Mouse (Mus musculus) forebrain, embryonic 16.5 days (tissue): ENCODE data around the gene Flot1. TPM values are rescaled to one million over a fixed set of nuclear protein-coding genes. Genes with fewer than 3 reads are reported as not detected.

Experiments used
- ATAC-seq: fragments of 200-750 bp; cut with Nextera tagmentation; 2 replicates; pipeline ENCODE4 v1.8.0; 2017; ENCODE audit warnings: mild to moderate bottlenecking, moderate library complexity
- H3K27ac ChIP-seq: fragments of 300-500 bp; sonication (generic); 2 replicates; pipeline ENCODE4 v1.5.1; 2014; ENCODE audit warnings: low read length, control low read depth
- H3K27me3 ChIP-seq: fragments of 300-500 bp; sonication (generic); replicated peaks from 2 replicates; pipeline ENCODE4 v1.6.1; 2014; ENCODE audit warnings: low read length; ENCODE audit not compliant: control insufficient read depth, insufficient read depth
- H3K36me3 ChIP-seq: fragments of 300-500 bp; sonication (generic); 2 replicates; pipeline ENCODE4 v1.6.1; 2014; ENCODE audit not compliant: control insufficient read depth, insufficient read depth
- H3K4me1 ChIP-seq: fragments of 300-500 bp; sonication (generic); replicated peaks from 2 replicates; pipeline ENCODE4 v1.6.1; 2014; ENCODE audit warnings: low read length; ENCODE audit not compliant: control insufficient read depth, insufficient read depth
- H3K4me2 ChIP-seq: fragments of 300-500 bp; sonication (generic); 2 replicates; pipeline ENCODE4 v1.6.1; 2014; ENCODE audit warnings: mild to moderate bottlenecking, low read length, control low read depth
- H3K4me3 ChIP-seq: fragments of 300-500 bp; sonication (generic); replicated peaks from 2 replicates; pipeline ENCODE4 v1.5.1; 2014; ENCODE audit warnings: mild to moderate bottlenecking, low read length, control low read depth
- H3K9ac ChIP-seq: fragments of 300-500 bp; sonication (generic); replicated peaks from 2 replicates; pipeline ENCODE4 v1.6.1; 2014; ENCODE audit warnings: low read depth, low read length, control low read depth
- H3K9me3 ChIP-seq: fragments of 300-500 bp; sonication (generic); 2 replicates; pipeline ENCODE4 v1.6.1; 2016; ENCODE audit warnings: low read length; ENCODE audit not compliant: control insufficient read depth
- WGBS: fragments of 180-500 bp; shearing (Covaris S2); extraction: QIAGEN DNeasy Blood & Tissue Kit; methylation state at CpG from one replicate; pipeline ENCODE4 v1.1.7; 2014; 5-methylcytosine and 5-hydroxymethylcytosine counted together
- polyA plus RNA-seq: library from polyadenylated mRNA; unstranded; fragments of >200 nt; fragmentation: Nextera tagmentation; extraction: Ambion mirVana; gene quantifications from 2 replicates; pipeline ENCODE4 v1.2.1, GENCODE M21; 2015

Flot1 gene
- polyA plus RNA-seq: 83.5 and 89.3 TPM in 2 replicates

GRCm38 (mm10) chr17:35822964-35823937 is at the start of gene Flot1:
Flot1 (plus strand) TSS chr17:35823230.
- Histone ChIP-seq H3K9me3 (no peaks in the 10 kb centered on the region), H3K4me2 (peak within 1 kb of the TSS; percentile 94), H3K36me3 (peaks cover 11% of the 10 kb centered on the region), H3K27ac (peak within 1 kb of the TSS; percentile 89), H3K27me3 (peaks cover 5% of the 10 kb centered on the region; the same call in 1 of the 2 replicates), H3K9ac (peak within 1 kb of the TSS; percentile 79), H3K4me3 (peak within 1 kb of the TSS; percentile 88), H3K4me1 (peaks cover 27% of the 10 kb centered on the region)
- peak; percentile 91 for ATAC-seq
- WGBS: 2% methylated on average over 46 of the region's 47 CpGs

GRCm38 (mm10) chr17:35776811-35777609 is 46.0 kb upstream of the Flot1 start:
- Histone ChIP-seq H3K9me3 (no peaks in the 10 kb centered on the region), H3K9ac (peak overlapping the region; percentile 33; the same call in 1 of the 2 replicates), H3K27me3 (no peaks in the 10 kb centered on the region), H3K4me2 (peak overlapping the region; percentile 20; the same call in 1 of the 2 replicates), H3K36me3 (no peaks in the 10 kb centered on the region), H3K4me3 (no peak overlapping the region), H3K27ac (peak overlapping the region; percentile 74), H3K4me1 (peaks cover 12% of the 10 kb centered on the region)
- 33% methylated on average over 13 of the region's 13 CpGs for WGBS
- ATAC-seq: peak; percentile 69

GRCm38 (mm10) chr17:35778965-35779364 is 44.1 kb upstream of the Flot1 start:
- no peak for ATAC-seq
- no peak overlapping the region for H3K27ac ChIP-seq
- H3K4me2 ChIP-seq: no peak overlapping the region
- H3K4me3 ChIP-seq: no peak overlapping the region
- peaks cover 12% of the 10 kb centered on the region for H3K4me1 ChIP-seq
- no peak overlapping the region for H3K9ac ChIP-seq
- WGBS: 81% methylated on average over 6 of the region's 6 CpGs
- no peaks in the 10 kb centered on the region for H3K27me3 ChIP-seq
- no peaks in the 10 kb centered on the region for H3K9me3 ChIP-seq
- no peaks in the 10 kb centered on the region for H3K36me3 ChIP-seq

- H3K4me1 ChIP-seq: peaks cover 12% of the 10 kb centered on the region
- H3K36me3 ChIP-seq: no peaks in the 10 kb centered on the region
- 66% methylated on average over 10 of the region's 10 CpGs for WGBS
- no peak for ATAC-seq
- H3K27me3 ChIP-seq: no peaks in the 10 kb centered on the region
- no peak overlapping the region for H3K4me2 ChIP-seq
- H3K9ac ChIP-seq: no peak overlapping the region
- H3K27ac ChIP-seq: no peak overlapping the region
- no peaks in the 10 kb centered on the region for H3K9me3 ChIP-seq
- H3K4me3 ChIP-seq: no peak overlapping the region
Measured at GRCm38 (mm10) chr17:35779466-35780205, 43.4 kb upstream of the Flot1 start.

GRCm38 (mm10) chr17:35780362-35780761 is 42.7 kb upstream of the Flot1 start:
- no peak overlapping the region for H3K4me2 ChIP-seq
- no peak overlapping the region for H3K9ac ChIP-seq
- no peak overlapping the region for H3K4me3 ChIP-seq
- no peaks in the 10 kb centered on the region for H3K27me3 ChIP-seq
- WGBS: 95% methylated on average over 7 of the region's 7 CpGs
- H3K9me3 ChIP-seq: no peaks in the 10 kb centered on the region
- H3K4me1 ChIP-seq: peaks cover 12% of the 10 kb centered on the region
- H3K27ac ChIP-seq: no peak overlapping the region
- H3K36me3 ChIP-seq: no peaks in the 10 kb centered on the region
- no peak for ATAC-seq

GRCm38 (mm10) chr17:35782398-35782797 is 40.6 kb upstream of the Flot1 start:
- no peak for ATAC-seq
- Histone ChIP-seq H3K4me1 (peaks cover 4% of the 10 kb centered on the region), H3K4me2 (no peak overlapping the region), H3K27ac (no peak overlapping the region), H3K9me3 (no peaks in the 10 kb centered on the region), H3K27me3 (no peaks in the 10 kb centered on the region), H3K36me3 (no peaks in the 10 kb centered on the region), H3K4me3 (no peak overlapping the region), H3K9ac (no peak overlapping the region)
- WGBS: 62% methylated on average over 2 of the region's 2 CpGs

- H3K36me3 ChIP-seq: no peaks in the 10 kb centered on the region
- ATAC-seq: no peak
- H3K27me3 ChIP-seq: no peaks in the 10 kb centered on the region
- no peaks in the 10 kb centered on the region for H3K9me3 ChIP-seq
- no peak overlapping the region for H3K27ac ChIP-seq
- no peaks in the 10 kb centered on the region for H3K4me1 ChIP-seq
- 94% methylated on average over 5 of the region's 5 CpGs for WGBS
- no peak overlapping the region for H3K4me3 ChIP-seq
- no peak overlapping the region for H3K4me2 ChIP-seq
- H3K9ac ChIP-seq: no peak overlapping the region
Measured at GRCm38 (mm10) chr17:35782924-35783323, 40.1 kb upstream of the Flot1 start.

- ATAC-seq: no peak
- WGBS: 77% methylated on average over 6 of the region's 6 CpGs
Measured at GRCm38 (mm10) chr17:35783944-35784343, 39.1 kb upstream of the Flot1 start.

More at GRCm38 (mm10) chr17:35783944-35784343, 39.1 kb upstream of the Flot1 start:
- H3K4me2 ChIP-seq: no peak overlapping the region
- no peak overlapping the region for H3K27ac ChIP-seq
- no peaks in the 10 kb centered on the region for H3K9me3 ChIP-seq
- H3K4me1 ChIP-seq: no peaks in the 10 kb centered on the region
- no peaks in the 10 kb centered on the region for H3K27me3 ChIP-seq
- no peak overlapping the region for H3K4me3 ChIP-seq
- H3K36me3 ChIP-seq: no peaks in the 10 kb centered on the region
- no peak overlapping the region for H3K9ac ChIP-seq
